Mouse (Mus musculus) embryonic facial prominence, embryonic 14.5 days (tissue): Measurements from ENCODE around the gene Grap. TPM values are rescaled to one million over a fixed set of nuclear protein-coding genes. Genes with fewer than 3 reads are reported as not detected.

Source experiments
- ATAC-seq: fragments of 200-750 bp; cut with Nextera tagmentation; 2 replicates; pipeline ENCODE4 v1.8.0; 2017; ENCODE audit warnings: low read depth, moderate number of reproducible peaks, moderate TSS enrichment
- DNase-seq: peaks from one replicate; pipeline ENCODE4 v3.0.0-alpha.2; 2015; ENCODE audit warnings: low spot score
- H3K27ac ChIP-seq: fragments of 300-500 bp; sonication (generic); replicated peaks from 2 replicates; pipeline ENCODE4 v1.5.1; 2014; ENCODE audit warnings: low read depth, mild to moderate bottlenecking, low read length, moderate library complexity
- H3K27me3 ChIP-seq: fragments of 300-500 bp; sonication (generic); replicated peaks from 2 replicates; pipeline ENCODE4 v1.6.1; 2014; ENCODE audit warnings: low read length; ENCODE audit not compliant: control insufficient read depth, insufficient read depth
- H3K36me3 ChIP-seq: fragments of 300-500 bp; sonication (generic); 2 replicates; pipeline ENCODE4 v1.6.1; 2014; ENCODE audit warnings: low read length, mixed read lengths; ENCODE audit not compliant: control insufficient read depth, insufficient read depth
- H3K4me1 ChIP-seq: fragments of 300-500 bp; sonication (generic); 2 replicates; pipeline ENCODE4 v1.6.1; 2014; ENCODE audit warnings: antibody characterized with exemption, low read length; ENCODE audit not compliant: control insufficient read depth, insufficient read depth
- H3K4me2 ChIP-seq: fragments of 300-500 bp; sonication (generic); 2 replicates; pipeline ENCODE4 v1.6.1; 2014; ENCODE audit warnings: low read depth, mild to moderate bottlenecking, low read length, moderate library complexity, mixed read lengths
- H3K4me3 ChIP-seq: fragments of 300-500 bp; sonication (generic); 2 replicates; pipeline ENCODE4 v1.5.1; 2014; ENCODE audit warnings: low read depth, mild to moderate bottlenecking, low read length
- H3K9ac ChIP-seq: fragments of 300-500 bp; sonication (generic); 2 replicates; pipeline ENCODE4 v1.6.1; 2014; ENCODE audit warnings: low read depth, mild to moderate bottlenecking, low read length, moderate library complexity, mixed read lengths
- H3K9me3 ChIP-seq: fragments of 300-500 bp; sonication (generic); 2 replicates; pipeline ENCODE4 v1.6.1; 2016; ENCODE audit warnings: low read length; ENCODE audit not compliant: control insufficient read depth
- WGBS: fragments of 180-500 bp; shearing (Covaris S2); extraction: QIAGEN DNeasy Blood & Tissue Kit; methylation state at CpG from one replicate; pipeline ENCODE4 v1.1.7; 2014; 5-methylcytosine and 5-hydroxymethylcytosine counted together
- polyA plus RNA-seq: library from polyadenylated mRNA; unstranded; fragments of >200 nt; fragmentation: Nextera tagmentation; extraction: Ambion mirVana; gene quantifications from 2 replicates; pipeline ENCODE4 v1.2.1, GENCODE M21; 2014

Grap gene
- polyA plus RNA-seq, 1 experiment from 2014 or later = 8.6 TPM

DNA sequence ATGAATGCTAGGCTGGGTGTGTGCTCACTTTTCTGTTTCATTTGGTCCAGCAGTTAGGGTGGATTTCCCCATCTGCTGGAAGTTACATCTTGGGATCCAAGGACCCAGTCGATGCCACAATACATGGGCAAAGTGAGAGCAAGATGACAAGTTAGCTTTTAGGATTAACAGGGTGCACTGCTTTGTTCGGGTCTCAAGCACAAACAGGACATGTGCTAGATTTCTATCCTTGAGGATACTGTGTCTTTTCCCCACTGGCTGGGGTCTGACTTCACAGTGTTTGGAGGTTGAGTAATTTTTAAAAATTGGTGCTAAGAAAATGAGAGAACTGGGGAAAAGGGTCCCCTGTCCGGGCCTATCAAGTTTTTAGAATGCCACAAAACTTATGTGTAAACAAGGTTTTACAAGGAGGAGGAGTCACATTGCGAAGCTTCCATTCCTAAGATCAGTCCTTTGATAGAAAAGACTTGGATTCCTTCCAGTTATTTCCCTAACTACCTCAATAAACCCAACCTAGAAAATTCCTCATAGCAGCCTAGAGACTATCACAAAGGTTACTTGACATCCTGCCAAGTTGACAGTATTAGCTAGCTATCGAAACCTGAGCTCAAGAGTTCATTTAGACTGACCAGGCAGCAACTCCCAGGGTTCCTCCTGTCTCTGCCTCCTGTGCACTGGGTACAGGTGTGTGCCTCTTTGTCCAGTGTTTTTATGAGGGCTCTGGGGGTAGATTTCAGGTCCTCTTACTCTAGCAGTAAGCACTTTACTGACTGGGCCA is 9.7 kb upstream of the Grap start:
- no peak overlapping the region for H3K4me3 ChIP-seq
- no peaks in the 10 kb centered on the region for H3K36me3 ChIP-seq
- DNase-seq (no peak), ATAC-seq (no peak)
- no peak overlapping the region for H3K9ac ChIP-seq
- 75% methylated on average over 5 of the region's 5 CpGs for WGBS
- H3K9me3 ChIP-seq = no peaks in the 10 kb centered on the region
- no peaks in the 10 kb centered on the region for H3K4me1 ChIP-seq
- H3K4me2 ChIP-seq = no peak overlapping the region
- H3K27ac ChIP-seq = no peak overlapping the region
- no peaks in the 10 kb centered on the region for H3K27me3 ChIP-seq

DNA sequence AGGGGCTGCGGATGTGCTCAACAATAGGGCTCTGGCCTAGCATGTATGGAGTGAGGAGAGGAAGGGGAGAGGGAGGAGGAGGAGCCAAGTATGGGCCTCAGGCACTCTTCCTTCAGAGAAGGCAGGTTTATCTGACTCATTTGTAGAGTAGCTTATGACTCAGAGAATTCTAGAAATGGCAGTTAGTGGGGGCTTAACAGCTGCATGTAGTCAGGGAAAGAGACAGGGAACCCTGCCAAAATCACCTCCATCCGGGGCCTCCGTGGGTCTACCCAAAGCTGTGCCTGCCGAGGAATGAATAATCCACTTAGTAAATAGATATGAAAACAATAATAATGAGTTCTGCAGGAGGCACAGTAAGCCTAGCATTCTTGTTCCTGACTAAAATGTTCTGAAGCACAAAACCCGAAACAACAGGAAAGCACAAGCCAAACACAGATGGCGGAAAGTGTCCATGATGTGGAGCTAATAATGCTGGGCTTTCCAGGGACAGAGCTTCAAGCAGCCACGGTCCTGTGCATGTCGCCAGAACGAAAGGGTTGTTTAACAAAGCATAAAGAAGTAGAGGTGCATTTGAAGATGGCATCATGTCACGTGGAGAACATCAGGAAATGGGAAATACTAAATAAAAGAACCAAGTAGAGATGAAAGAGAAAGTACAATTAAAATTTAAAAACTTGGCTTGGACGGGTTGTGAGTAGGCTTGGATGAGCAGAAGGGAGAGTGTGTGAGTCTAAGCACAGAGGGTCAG is 8.3 kb upstream of the Grap start:
- 55% methylated on average over 11 of the region's 11 CpGs for WGBS
- peak; percentile 71 for ATAC-seq

DNA sequence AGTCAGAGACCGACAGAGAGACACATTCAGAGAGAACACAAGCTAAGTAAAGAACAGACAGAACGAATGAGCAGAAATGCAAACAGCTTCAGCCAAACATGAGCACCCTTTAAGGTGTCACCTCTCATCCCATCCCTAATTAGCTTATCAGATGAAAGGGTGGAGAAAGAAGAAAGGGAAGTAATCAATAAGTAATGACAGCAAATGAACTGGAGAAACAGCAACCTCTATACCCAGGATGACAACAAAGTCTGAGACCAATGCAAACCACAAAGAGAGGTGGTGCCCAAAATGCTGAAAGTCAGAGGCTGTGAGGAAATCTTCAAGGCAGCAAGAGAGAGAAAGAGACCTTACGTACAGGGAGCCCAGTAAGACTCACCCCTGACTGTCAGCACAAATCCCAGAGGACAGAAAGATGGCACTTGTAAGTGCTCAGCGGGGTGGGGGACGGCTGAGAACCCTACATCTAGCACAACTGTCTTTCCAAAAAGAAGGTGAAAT is 7.7 kb upstream of the Grap start:
- H3K9ac ChIP-seq = no peak overlapping the region
- H3K4me3 ChIP-seq = no peak overlapping the region
- H3K9me3 ChIP-seq = no peaks in the 10 kb centered on the region
- 72% methylated on average over 5 of the region's 5 CpGs for WGBS
- H3K4me1 ChIP-seq = no peaks in the 10 kb centered on the region
- H3K27me3 ChIP-seq = no peaks in the 10 kb centered on the region
- no peak for ATAC-seq
- no peaks in the 10 kb centered on the region for H3K36me3 ChIP-seq
- no peak for DNase-seq
- H3K27ac ChIP-seq = no peak overlapping the region
- H3K4me2 ChIP-seq = no peak overlapping the region

More for the DNA sequence above, 8.3 kb upstream of the Grap start:
- Histone ChIP-seq H3K36me3 (no peaks in the 10 kb centered on the region), H3K9ac (no peak overlapping the region), H3K4me3 (no peak overlapping the region), H3K4me1 (no peaks in the 10 kb centered on the region), H3K27ac (0 out of 2 replicates have a peak overlapping the region, but pooled peaks have one; percentile 12), H3K27me3 (no peaks in the 10 kb centered on the region), H3K9me3 (no peaks in the 10 kb centered on the region), H3K4me2 (no peak overlapping the region)
- DNase-seq = peak; percentile 81

DNA sequence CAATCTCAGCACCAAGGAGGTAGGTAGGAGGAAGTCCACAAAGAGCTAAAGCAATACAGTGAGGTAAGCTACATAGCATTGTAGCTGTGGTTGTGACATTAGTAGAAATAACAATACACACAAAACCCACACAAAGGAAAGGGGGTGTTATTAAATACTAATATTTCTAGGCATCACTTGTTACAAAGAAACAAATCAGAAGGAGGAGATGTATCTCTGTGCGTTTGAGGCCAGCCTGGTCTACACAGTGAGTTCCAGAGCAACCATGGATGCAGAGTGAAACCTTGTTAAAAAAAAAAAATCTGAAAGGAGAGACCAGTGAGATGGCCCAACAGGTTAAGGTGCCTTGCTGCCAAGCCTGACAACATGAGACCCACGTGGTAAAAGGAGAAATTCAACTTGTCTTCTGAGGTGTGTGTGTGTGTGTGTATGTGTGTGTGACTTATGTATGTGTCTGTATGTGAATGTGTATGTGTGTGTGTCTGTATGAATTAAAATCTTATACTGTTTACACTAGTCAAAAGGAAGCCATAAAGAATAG is 6.5 kb upstream of the Grap start:
- no peaks in the 10 kb centered on the region for H3K36me3 ChIP-seq
- no peak overlapping the region for H3K4me2 ChIP-seq
- no peaks in the 10 kb centered on the region for H3K4me1 ChIP-seq
- no peak overlapping the region for H3K9ac ChIP-seq
- no peaks in the 10 kb centered on the region for H3K9me3 ChIP-seq
- H3K4me3 ChIP-seq = no peak overlapping the region
- H3K27ac ChIP-seq = no peak overlapping the region
- ATAC-seq = no peak
- no peak for DNase-seq
- H3K27me3 ChIP-seq = no peaks in the 10 kb centered on the region
- WGBS = 58% methylated on average over 2 of the region's 2 CpGs

DNA sequence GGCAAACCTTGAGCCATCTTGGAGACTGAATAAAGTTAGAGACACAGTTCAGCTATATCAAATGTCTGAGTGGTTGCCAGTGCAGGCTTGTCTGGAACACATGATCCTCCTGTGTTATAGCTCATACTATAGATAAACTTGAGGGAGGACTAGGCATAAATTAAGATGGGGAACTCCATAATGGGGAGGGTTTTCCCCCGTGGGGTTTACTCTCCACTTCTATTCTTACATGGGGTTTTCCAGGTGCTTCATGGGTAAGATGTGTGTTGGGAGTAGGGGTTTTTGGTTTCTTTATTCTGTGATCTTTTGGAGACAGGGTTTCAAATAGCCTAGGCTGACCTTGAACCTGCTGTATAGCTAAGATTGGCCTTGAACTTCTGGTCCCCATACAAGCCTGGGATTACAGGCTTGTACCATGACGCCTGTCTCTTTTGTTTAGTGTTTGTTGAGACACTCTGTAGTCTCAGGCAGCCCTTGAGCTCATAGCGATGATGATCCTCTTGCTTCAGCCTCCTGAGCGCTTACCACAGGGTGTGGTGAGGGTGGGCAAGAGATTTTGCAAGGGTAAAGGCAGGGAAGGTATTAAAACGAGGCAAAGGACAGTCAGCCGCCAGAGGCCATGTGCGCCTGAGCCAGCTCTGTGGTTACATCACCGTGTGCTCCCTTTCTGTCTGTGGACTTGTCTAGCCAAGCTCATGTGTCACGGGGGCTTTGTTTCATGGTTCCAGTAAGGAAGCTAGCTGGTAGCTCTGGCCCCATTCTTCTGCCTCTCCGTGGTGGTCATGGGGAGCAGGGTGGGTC is 5.8 kb upstream of the Grap start:
- Histone ChIP-seq H3K4me2 (no peak overlapping the region), H3K9me3 (no peaks in the 10 kb centered on the region), H3K4me3 (no peak overlapping the region), H3K9ac (no peak overlapping the region), H3K36me3 (no peaks in the 10 kb centered on the region), H3K27ac (no peak overlapping the region), H3K4me1 (no peaks in the 10 kb centered on the region), H3K27me3 (no peaks in the 10 kb centered on the region)
- no peak for ATAC-seq
- DNase-seq = no peak
- 71% methylated on average over 10 of the region's 10 CpGs for WGBS

DNA sequence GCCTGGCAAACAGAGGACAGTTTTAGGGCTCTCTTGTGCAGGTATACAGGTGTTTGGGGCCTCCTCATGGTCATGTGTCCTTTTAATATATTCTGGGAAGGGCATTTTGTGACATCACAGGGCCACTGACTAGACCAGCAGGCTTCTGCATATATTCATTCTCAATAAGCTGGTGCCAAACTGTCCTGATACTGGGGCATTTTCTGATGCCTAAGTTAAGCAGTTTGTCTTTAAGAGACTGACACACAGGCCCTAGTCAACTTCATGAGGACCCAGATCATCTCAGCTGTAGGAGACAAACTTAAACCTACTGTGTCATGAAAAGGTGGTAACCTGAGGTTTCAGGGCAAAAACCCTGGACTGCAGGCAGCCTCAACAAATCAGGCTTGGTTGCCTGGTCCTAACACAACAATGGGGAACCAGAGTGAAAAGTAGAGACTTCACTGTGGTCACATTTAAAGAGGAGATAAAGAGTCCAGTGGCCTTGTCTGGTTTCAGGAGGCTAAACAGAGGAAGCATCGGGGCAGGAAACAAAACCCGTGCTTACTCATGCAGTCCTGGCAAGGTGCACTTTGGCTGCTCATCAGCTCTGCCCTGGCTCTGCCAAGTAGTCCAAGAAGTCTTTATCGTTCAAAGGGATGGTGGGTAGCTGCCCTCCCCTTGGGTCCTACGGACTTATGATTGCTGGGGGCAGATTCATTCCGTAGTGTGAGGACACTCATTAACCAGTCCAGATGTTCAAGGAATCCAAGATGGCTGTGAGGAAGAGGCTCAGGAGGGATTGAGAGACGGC is 4.9 kb upstream of the Grap start:
- Histone ChIP-seq H3K4me3 (no peak overlapping the region), H3K27me3 (no peaks in the 10 kb centered on the region), H3K27ac (no peak overlapping the region), H3K9me3 (no peaks in the 10 kb centered on the region), H3K9ac (no peak overlapping the region), H3K36me3 (no peaks in the 10 kb centered on the region), H3K4me2 (no peak overlapping the region), H3K4me1 (no peaks in the 10 kb centered on the region)
- ATAC-seq (no peak), DNase-seq (no peak)
- 78% methylated on average over 6 of the region's 6 CpGs for WGBS

DNA sequence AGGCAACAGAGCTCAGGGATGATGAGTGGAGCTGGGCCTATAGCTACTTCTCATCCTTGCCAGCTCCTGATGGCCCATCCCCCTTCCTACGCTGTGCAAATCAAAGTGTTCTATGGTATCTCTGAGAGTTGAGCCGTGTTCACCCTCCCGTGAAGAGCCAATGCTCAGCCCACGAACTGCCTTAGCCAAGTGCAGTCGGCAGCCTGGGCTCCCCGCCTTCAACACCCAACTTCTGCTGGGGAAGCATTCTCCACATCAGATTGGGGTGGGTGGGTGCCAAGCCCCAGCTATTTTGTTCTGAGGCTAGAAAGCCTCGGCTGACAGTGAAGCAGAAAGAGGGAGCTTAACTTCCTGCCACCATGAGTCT is 4.3 kb upstream of the Grap start:
- Histone ChIP-seq H3K9me3 (no peaks in the 10 kb centered on the region), H3K9ac (no peak overlapping the region), H3K36me3 (no peaks in the 10 kb centered on the region), H3K27me3 (no peaks in the 10 kb centered on the region), H3K4me2 (no peak overlapping the region), H3K4me1 (no peaks in the 10 kb centered on the region), H3K27ac (no peak overlapping the region), H3K4me3 (no peak overlapping the region)
- WGBS = 75% methylated on average over 7 of the region's 7 CpGs
- ATAC-seq (no peak), DNase-seq (no peak)

DNA sequence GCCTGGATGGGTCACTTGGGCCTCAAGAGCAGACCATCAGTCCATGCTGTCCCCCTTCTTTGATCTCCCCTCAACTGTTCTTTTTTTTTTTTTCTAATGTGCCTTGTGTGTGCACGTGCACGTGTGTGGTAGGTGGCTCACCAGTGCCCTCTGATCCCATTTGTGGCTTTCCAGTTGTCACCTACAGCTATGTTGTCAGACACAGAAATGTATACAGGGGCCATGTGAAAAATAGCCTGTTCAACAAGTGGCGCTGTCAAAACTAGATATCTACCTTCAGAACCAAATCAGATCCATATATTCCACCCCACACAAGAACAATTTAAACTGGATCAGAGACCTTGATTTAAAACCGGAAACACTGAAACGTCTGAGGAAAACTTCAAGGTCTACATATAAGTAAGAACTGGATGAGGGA is 3.9 kb upstream of the Grap start:
- H3K27me3 ChIP-seq = no peaks in the 10 kb centered on the region
- ATAC-seq (no peak), DNase-seq (no peak)
- H3K4me3 ChIP-seq = no peak overlapping the region
- H3K4me1 ChIP-seq = no peaks in the 10 kb centered on the region
- H3K9me3 ChIP-seq = no peaks in the 10 kb centered on the region
- no peak overlapping the region for H3K9ac ChIP-seq
- no peaks in the 10 kb centered on the region for H3K36me3 ChIP-seq
- no peak overlapping the region for H3K4me2 ChIP-seq
- H3K27ac ChIP-seq = no peak overlapping the region
- 93% methylated on average over 5 of the region's 5 CpGs for WGBS
